20 mouse cellular contexts compared by ENCODE assay signal in the genomic region with DNA sequence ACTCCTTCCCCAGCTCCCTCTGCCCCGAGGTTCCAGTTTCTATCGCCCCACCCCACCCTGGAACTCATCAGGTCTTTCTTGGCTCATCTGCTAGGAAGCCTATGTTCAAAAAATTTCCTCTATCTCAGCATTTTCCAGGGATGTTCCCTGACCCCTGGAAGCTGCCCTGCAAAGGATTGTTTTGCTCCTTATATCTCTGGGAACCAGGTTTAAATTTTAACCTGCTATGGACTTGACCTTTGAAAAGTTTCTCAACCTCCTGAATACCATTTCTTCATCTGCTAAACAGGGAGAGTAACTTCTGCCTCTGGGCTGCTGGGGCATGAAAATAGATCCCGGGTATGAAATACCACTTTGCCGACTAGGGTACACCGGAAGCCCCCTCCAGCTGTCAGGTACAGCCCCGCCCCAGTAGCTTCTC. TPM values are rescaled to one million over a fixed set of nuclear protein-coding genes. Genes with fewer than 3 reads are reported as not detected.
A peak's percentile ranks its signal among the peaks of the same experiment; 100 is the strongest.
DNase-seq lines count a peak whose midpoint lies in the region; ATAC-seq lines count a peak whose summit lies in the region.
"Had no signal": no experiment of that assay in that cellular context is flagged by ENCODE, and none has a peak within 500 bp of the region (broad histone marks: within the 10 kb centered on the region; RNA-seq: fewer than 3 reads in every experiment).

No protein-coding gene starts in this region.

- H3K9ac ChIP-seq in intestine, embryonic 15.5 days = no peak overlapping the region
- H3K9ac ChIP-seq in kidney, embryonic 16.5 days (replicated peaks; ENCODE audit: low read length) = no peak overlapping the region
- H3K9ac ChIP-seq: heart, embryonic 13.5 days; hindbrain, embryonic 15.5 days had no signal

- H3K4me2 ChIP-seq in intestine, embryonic 15.5 days (replicated peaks) = peak overlapping the region; percentile 37
- no peak overlapping the region for H3K4me2 ChIP-seq in kidney, embryonic 16.5 days (replicated peaks; ENCODE audit: low read depth, low read length)
- H3K4me2 ChIP-seq: heart, embryonic 13.5 days; hindbrain, embryonic 15.5 days; midbrain, embryonic 11.5 days had no signal

- no peak overlapping the region for H3K4me3 ChIP-seq in intestine, embryonic 15.5 days (replicated peaks)
- no peak overlapping the region for H3K4me3 ChIP-seq in kidney, embryonic 16.5 days (ENCODE audit: low read length)
- H3K4me3 ChIP-seq: forebrain, embryonic 10.5 days; heart, embryonic 13.5 days; hindbrain, embryonic 15.5 days; layer of hippocampus, adult 2 months had no signal

- H3K36me3 ChIP-seq in intestine, embryonic 15.5 days = no peaks in the 10 kb centered on the region
- no peaks in the 10 kb centered on the region for H3K36me3 ChIP-seq in kidney, embryonic 16.5 days (ENCODE audit: insufficient read depth, low read length)
- H3K36me3 ChIP-seq: forebrain, embryonic 10.5 days; heart, embryonic 13.5 days; hindbrain, embryonic 15.5 days had no signal

- H3K27me3 ChIP-seq in intestine, embryonic 15.5 days (replicated peaks) = no peaks in the 10 kb centered on the region
- H3K27me3 ChIP-seq in kidney, embryonic 16.5 days (ENCODE audit: insufficient read depth, low read length) = no peaks in the 10 kb centered on the region
- H3K27me3 ChIP-seq: heart, embryonic 13.5 days; hindbrain, embryonic 15.5 days had no signal

- 50% methylated on average over 6 of the region's 6 CpGs for WGBS in intestine, embryonic 15.5 days
- 36% methylated on average over 6 of the region's 6 CpGs for WGBS in kidney, embryonic 16.5 days

- ATAC-seq in intestine, embryonic 15.5 days = peak; percentile 60
- ATAC-seq in kidney, embryonic 16.5 days (ENCODE audit: low FRiP score, low TSS enrichment) = peak; percentile 59
- ATAC-seq in monocyte, adult 5-6 weeks (replicated peaks; ENCODE audit: insufficient number of reproducible peaks, low FRiP score, low TSS enrichment, poor library complexity, severe bottlenecking) = peak; percentile 41; the same call in 1 of the 2 replicates
- ATAC-seq in CD4-positive, CD25-positive, alpha-beta regulatory T cell, adult 4 months = no peak

- peak; percentile 59 for DNase-seq in heart, adult 11 months
- DNase-seq in heart, adult 18-20 months = no peak
- no peak for DNase-seq in ovary, postnatal 10 days (ENCODE audit: low spot score)
- DNase-seq in layer of hippocampus, adult 18-20 months (ENCODE audit: low spot score in 2 of 2) = no peak
- DNase-seq: adrenal gland, postnatal 14 days; cerebellum, adult 2 months; gastrocnemius, postnatal 14 days; heart, postnatal 36 days; left cerebral cortex, postnatal 4 days; lung, adult 2 months; thymus, postnatal 25 days had no signal

- peak overlapping the region; percentile 78 for H3K27ac ChIP-seq in intestine, embryonic 15.5 days
- H3K27ac ChIP-seq in kidney, embryonic 16.5 days (ENCODE audit: low read length) = peak overlapping the region; percentile 44; the same call in 1 of the 2 replicates
- H3K27ac ChIP-seq: forebrain, embryonic 10.5 days; heart, embryonic 13.5 days; hindbrain, embryonic 15.5 days; layer of hippocampus, adult 2 months had no signal

- H3K9me3 ChIP-seq in intestine, embryonic 15.5 days = no peaks in the 10 kb centered on the region
- H3K9me3 ChIP-seq in kidney, embryonic 16.5 days (ENCODE audit: low read length) = no peaks in the 10 kb centered on the region
- H3K9me3 ChIP-seq: forebrain, embryonic 10.5 days; heart, embryonic 13.5 days; hindbrain, embryonic 15.5 days had no signal

- H3K4me1 ChIP-seq in intestine, embryonic 15.5 days (replicated peaks) = no peaks in the 10 kb centered on the region
- H3K4me1 ChIP-seq in kidney, embryonic 16.5 days (ENCODE audit: insufficient read depth, low read length) = peaks cover 3% of the 10 kb centered on the region; the same call in 1 of the 2 replicates
- H3K4me1 ChIP-seq: hindbrain, embryonic 15.5 days had no signal

RNA-seq across cellular contexts. Expression of a gene that starts 27.5 kb away (rescaled TPM):
- total RNA-seq in heart, adult 18-20 months (2021) = 10 to 100 TPM; 10.4 to 16.4 TPM
- polyA plus RNA-seq in intestine, embryonic 15.5 days (2015; fragmentation: Nextera tagmentation; extraction: Ambion mirVana) = 110 and 114 TPM in 2 replicates
- 79.2 and 82.7 TPM in 2 replicates for polyA plus RNA-seq in kidney, embryonic 16.5 days (2015; fragmentation: Nextera tagmentation; extraction: Ambion mirVana)
- total RNA-seq in monocyte, adult 5-6 weeks (2017) = 9.6 to 16.0 TPM (median 14.9 TPM) in 3 replicates
- 10 to 100 TPM; 16.2 to 17.6 TPM for total RNA-seq in layer of hippocampus, adult 18-20 months (2021)
- polyA plus RNA-seq in CD4-positive, CD25-positive, alpha-beta regulatory T cell, adult 4 months (2017; shearing (Covaris generic)) = 10 to 100 TPM; 23.7 to 49.5 TPM

RNA-seq across cellular contexts. Expression of a gene that starts 31.5 kb away (rescaled TPM):
- 10 to 100 TPM; 22.9 to 27.0 TPM for total RNA-seq in heart, adult 18-20 months (2021)
- 44.6 and 45.4 TPM in 2 replicates for polyA plus RNA-seq in intestine, embryonic 15.5 days (2015; fragmentation: Nextera tagmentation; extraction: Ambion mirVana)
- polyA plus RNA-seq in kidney, embryonic 16.5 days (2015; fragmentation: Nextera tagmentation; extraction: Ambion mirVana) = 55.2 and 64.6 TPM in 2 replicates
- total RNA-seq in monocyte, adult 5-6 weeks (2017) = 177 to 184 TPM (median 180 TPM) in 3 replicates
- total RNA-seq in layer of hippocampus, adult 18-20 months (2021) = 10 to 100 TPM; 57.7 to 57.9 TPM
- polyA plus RNA-seq in CD4-positive, CD25-positive, alpha-beta regulatory T cell, adult 4 months (2017; shearing (Covaris generic)) = 10 to 100 TPM; 59.5 to 81.1 TPM
